Mouse (Mus musculus) neural tube, embryonic 11.5 days (tissue): ENCODE results near the gene Atp8b2. TPM values are rescaled to one million over a fixed set of nuclear protein-coding genes. Genes with fewer than 3 reads are reported as not detected.

Source experiments
- ATAC-seq: fragments of 200-750 bp; cut with Nextera tagmentation; 2 replicates; pipeline ENCODE4 v1.8.0; 2017; ENCODE audit warnings: moderate number of reproducible peaks, mild to moderate bottlenecking, moderate TSS enrichment, moderate library complexity; ENCODE audit not compliant: insufficient read depth, low FRiP score, low TSS enrichment
- DNase-seq: peaks from one replicate; pipeline ENCODE4 v3.0.0-alpha.2; 2015; ENCODE audit warnings: low spot score
- H3K27ac ChIP-seq: fragments of 300-500 bp; sonication (generic); 2 replicates; pipeline ENCODE4 v1.5.1; 2014; ENCODE audit warnings: low read depth, mild to moderate bottlenecking, low read length
- H3K27me3 ChIP-seq: fragments of 300-500 bp; sonication (generic); 2 replicates; pipeline ENCODE4 v1.6.1; 2014; ENCODE audit warnings: mild to moderate bottlenecking, low read length, mixed read lengths; ENCODE audit not compliant: control insufficient read depth, insufficient read depth
- H3K36me3 ChIP-seq: fragments of 300-500 bp; sonication (generic); 2 replicates; pipeline ENCODE4 v1.6.1; 2014; ENCODE audit warnings: mild to moderate bottlenecking, low read length, moderate library complexity, mixed read lengths; ENCODE audit not compliant: control insufficient read depth, insufficient read depth
- H3K4me1 ChIP-seq: fragments of 300-500 bp; sonication (generic); 2 replicates; pipeline ENCODE4 v1.6.1; 2014; ENCODE audit warnings: low read length, mixed read lengths; ENCODE audit not compliant: control insufficient read depth, insufficient read depth
- H3K4me2 ChIP-seq: fragments of 300-500 bp; sonication (generic); 2 replicates; pipeline ENCODE4 v1.6.1; 2014; ENCODE audit warnings: low read depth, mild to moderate bottlenecking, moderate library complexity
- H3K4me3 ChIP-seq: fragments of 300-500 bp; sonication (generic); 2 replicates; pipeline ENCODE4 v1.5.1; 2014; ENCODE audit warnings: low read depth, low read length
- H3K9ac ChIP-seq: fragments of 300-500 bp; sonication (generic); 2 replicates; pipeline ENCODE4 v1.6.1; 2014; ENCODE audit warnings: mild to moderate bottlenecking, low read length
- H3K9me3 ChIP-seq: fragments of 300-500 bp; sonication (generic); 2 replicates; pipeline ENCODE4 v1.6.1; 2016; ENCODE audit warnings: low read length; ENCODE audit not compliant: control insufficient read depth
- WGBS: fragments of 180-500 bp; shearing (Covaris S2); extraction: QIAGEN DNeasy Blood & Tissue Kit; methylation state at CpG from one replicate; pipeline ENCODE4 v1.1.7; 2014; 5-methylcytosine and 5-hydroxymethylcytosine counted together
- polyA plus RNA-seq: library from polyadenylated mRNA; unstranded; fragments of >200 nt; fragmentation: Nextera tagmentation; extraction: Ambion mirVana; gene quantifications from 2 replicates; pipeline ENCODE4 v1.2.1, GENCODE M21; 2014

Gene Atp8b2
- polyA plus RNA-seq, 1 experiment from 2014 or later, result 13.4 TPM

DNA sequence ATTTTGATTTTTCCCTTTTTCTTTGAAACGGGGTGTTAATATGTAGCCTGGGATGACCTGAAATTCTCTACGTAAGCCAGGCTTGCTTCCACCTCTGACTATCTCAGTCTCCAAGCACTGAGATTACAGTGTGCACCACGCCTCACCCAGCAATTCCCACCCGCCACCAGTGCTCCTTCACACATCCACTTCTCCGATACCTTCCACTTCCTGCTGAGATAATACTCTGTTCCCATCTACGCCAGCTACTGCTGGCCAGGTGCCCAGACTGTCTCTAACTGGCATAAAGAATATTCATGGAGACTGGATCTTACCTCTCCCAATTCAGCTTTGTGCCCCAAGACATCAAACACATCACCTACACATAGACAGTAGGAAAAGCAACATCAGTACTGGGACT lies 14.7 kb downstream of the Atp8b2 start:
- no peaks in the 10 kb centered on the region for H3K27me3 ChIP-seq
- ATAC-seq (no peak), DNase-seq (no peak)
- no peaks in the 10 kb centered on the region for H3K4me1 ChIP-seq
- H3K9ac ChIP-seq, result no peak overlapping the region
- H3K9me3 ChIP-seq, result no peaks in the 10 kb centered on the region
- no peak overlapping the region for H3K27ac ChIP-seq
- H3K4me3 ChIP-seq, result no peak overlapping the region
- WGBS, result 97% methylated on average over 6 of the region's 6 CpGs
- peaks cover 51% of the 10 kb centered on the region for H3K36me3 ChIP-seq
- no peak overlapping the region for H3K4me2 ChIP-seq

- no peak overlapping the region for H3K9ac ChIP-seq
- H3K27me3 ChIP-seq, result no peaks in the 10 kb centered on the region
- WGBS, result 87% methylated on average over 11 of the region's 11 CpGs
- no peak overlapping the region for H3K4me2 ChIP-seq
- ATAC-seq (no peak), DNase-seq (no peak)
- peaks cover 54% of the 10 kb centered on the region for H3K36me3 ChIP-seq
- no peaks in the 10 kb centered on the region for H3K9me3 ChIP-seq
- no peaks in the 10 kb centered on the region for H3K4me1 ChIP-seq
- no peak overlapping the region for H3K4me3 ChIP-seq
- no peak overlapping the region for H3K27ac ChIP-seq
These were observed 15.3 kb downstream of the Atp8b2 start for GRCm38 (mm10) chr3:89948021-89948420.

- Histone ChIP-seq H3K36me3 (peaks cover 60% of the 10 kb centered on the region), H3K27ac (no peak overlapping the region), H3K4me2 (no peak overlapping the region), H3K27me3 (no peaks in the 10 kb centered on the region), H3K9ac (no peak overlapping the region), H3K9me3 (no peaks in the 10 kb centered on the region), H3K4me1 (no peaks in the 10 kb centered on the region), H3K4me3 (no peak overlapping the region)
- no peak for DNase-seq
- WGBS, result 84% methylated on average over 8 of the region's 8 CpGs
- no peak for ATAC-seq
These were observed 18.3 kb downstream of the Atp8b2 start for GRCm38 (mm10) chr3:89945026-89945425.

DNA sequence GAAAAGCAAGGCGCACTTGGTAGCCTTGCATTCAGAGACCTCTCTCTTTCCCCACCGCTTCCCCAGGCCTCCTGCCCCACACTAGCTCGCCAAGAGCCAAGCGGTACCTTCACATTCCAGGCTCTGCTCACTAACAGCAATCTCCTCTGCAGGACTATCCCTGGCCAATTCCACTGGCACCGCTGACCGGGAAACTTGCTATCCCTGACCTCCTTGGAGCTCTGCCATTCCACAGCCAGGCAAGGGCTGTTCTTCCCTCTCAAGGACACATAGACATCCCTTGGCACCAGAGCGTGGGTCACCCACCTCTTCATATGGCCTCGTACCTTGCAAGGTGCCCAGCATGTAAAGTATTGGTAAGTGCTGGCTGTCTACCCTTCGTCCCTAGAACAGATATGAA lies 20.4 kb downstream of the Atp8b2 start:
- Histone ChIP-seq H3K4me1 (no peaks in the 10 kb centered on the region), H3K36me3 (peaks cover 48% of the 10 kb centered on the region), H3K9me3 (no peaks in the 10 kb centered on the region), H3K4me2 (no peak overlapping the region), H3K4me3 (no peak overlapping the region), H3K27ac (no peak overlapping the region), H3K27me3 (no peaks in the 10 kb centered on the region), H3K9ac (no peak overlapping the region)
- no peak for ATAC-seq
- WGBS, result 96% methylated on average over 9 of the region's 9 CpGs
- DNase-seq, result no peak

DNA sequence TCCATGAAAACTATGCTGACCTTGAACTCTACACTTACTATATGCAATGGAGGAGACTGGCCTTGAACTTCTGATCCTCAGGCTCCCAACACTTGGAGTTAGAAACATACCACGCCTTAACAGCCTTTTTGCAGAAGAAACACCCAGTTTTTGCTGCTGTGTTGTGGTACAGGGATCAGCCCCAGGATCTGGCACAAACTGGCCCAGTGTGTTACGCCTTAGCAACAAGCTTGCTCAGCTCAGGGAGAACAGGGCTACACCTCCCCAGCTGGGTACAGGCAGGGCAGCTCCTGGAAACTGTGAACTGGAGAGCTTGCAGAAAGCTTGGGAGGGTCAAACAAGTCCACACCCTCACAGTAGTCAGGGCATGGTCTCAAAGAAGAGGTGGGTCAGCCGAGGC lies 26.8 kb downstream of the Atp8b2 start:
- Histone ChIP-seq H3K36me3 (peaks cover 9% of the 10 kb centered on the region), H3K4me3 (no peak overlapping the region), H3K9ac (no peak overlapping the region), H3K4me1 (no peaks in the 10 kb centered on the region), H3K9me3 (peaks cover 4% of the 10 kb centered on the region; the same call in 1 of the 2 replicates), H3K4me2 (no peak overlapping the region), H3K27me3 (no peaks in the 10 kb centered on the region), H3K27ac (no peak overlapping the region)
- ATAC-seq (no peak), DNase-seq (no peak)
- WGBS, result 92% methylated on average over 3 of the region's 3 CpGs

- no peak for ATAC-seq
These were observed 30.4 kb downstream of the Atp8b2 start for GRCm38 (mm10) chr3:89932925-89933324.

GRCm38 (mm10) chr3:89928956-89929355 lies 34.4 kb downstream of the Atp8b2 start:
- no peak overlapping the region for H3K4me3 ChIP-seq
- H3K27me3 ChIP-seq, result no peaks in the 10 kb centered on the region
- H3K4me1 ChIP-seq, result no peaks in the 10 kb centered on the region
- no peak for DNase-seq
- no peak overlapping the region for H3K9ac ChIP-seq
- 70% methylated on average over 4 of the region's 4 CpGs for WGBS
- H3K9me3 ChIP-seq, result peaks cover 2% of the 10 kb centered on the region; the same call in 1 of the 2 replicates
- H3K4me2 ChIP-seq, result no peak overlapping the region
- no peak for ATAC-seq
- H3K27ac ChIP-seq, result no peak overlapping the region
- H3K36me3 ChIP-seq, result no peaks in the 10 kb centered on the region

More at GRCm38 (mm10) chr3:89932925-89933324, 30.4 kb downstream of the Atp8b2 start:
- Histone ChIP-seq H3K27me3 (no peaks in the 10 kb centered on the region), H3K27ac (no peak overlapping the region), H3K36me3 (no peaks in the 10 kb centered on the region), H3K4me1 (no peaks in the 10 kb centered on the region), H3K9me3 (peaks cover 4% of the 10 kb centered on the region; the same call in 1 of the 2 replicates), H3K4me3 (no peak overlapping the region), H3K9ac (no peak overlapping the region), H3K4me2 (no peak overlapping the region)
- DNase-seq, result no peak
- 95% methylated on average over 2 of the region's 2 CpGs for WGBS

- 100% methylated on average over 1 of the region's 1 CpGs for WGBS
- no peak overlapping the region for H3K4me2 ChIP-seq
- H3K36me3 ChIP-seq, result no peaks in the 10 kb centered on the region
- ATAC-seq (no peak), DNase-seq (no peak)
- H3K27ac ChIP-seq, result no peak overlapping the region
- no peaks in the 10 kb centered on the region for H3K4me1 ChIP-seq
- H3K4me3 ChIP-seq, result no peak overlapping the region
- H3K9me3 ChIP-seq, result no peaks in the 10 kb centered on the region
- no peak overlapping the region for H3K9ac ChIP-seq
- no peaks in the 10 kb centered on the region for H3K27me3 ChIP-seq
These were observed 36.9 kb downstream of the Atp8b2 start for GRCm38 (mm10) chr3:89926440-89926839.

DNA sequence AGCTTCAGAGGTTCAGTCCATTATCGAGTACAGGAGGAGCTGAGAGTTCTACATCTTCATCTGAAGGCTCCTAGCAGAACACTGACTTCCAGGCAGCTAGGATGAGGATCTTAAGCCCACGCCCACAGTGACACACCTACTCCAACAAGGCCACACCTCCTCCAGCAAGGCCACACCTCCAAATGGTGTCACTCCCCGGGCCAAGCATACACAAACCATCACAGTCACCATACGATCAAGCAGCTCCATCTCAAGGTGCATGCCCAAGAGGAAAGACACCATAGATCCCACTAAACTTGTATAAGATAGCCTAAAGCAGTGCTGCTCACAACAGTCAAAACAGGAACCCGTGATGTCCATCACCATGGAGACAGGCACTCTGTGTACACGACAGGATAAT lies 42.6 kb downstream of the Atp8b2 start:
- H3K4me1 ChIP-seq, result no peaks in the 10 kb centered on the region
- no peaks in the 10 kb centered on the region for H3K9me3 ChIP-seq
- no peaks in the 10 kb centered on the region for H3K36me3 ChIP-seq
- H3K27ac ChIP-seq, result no peak overlapping the region
- no peaks in the 10 kb centered on the region for H3K27me3 ChIP-seq
- WGBS, result 67% methylated on average over 6 of the region's 6 CpGs
- ATAC-seq (no peak), DNase-seq (no peak)
- no peak overlapping the region for H3K4me3 ChIP-seq
- no peak overlapping the region for H3K9ac ChIP-seq
- no peak overlapping the region for H3K4me2 ChIP-seq
